Mouse (Mus musculus) intestine, embryonic 14.5 days (tissue): ENCODE measurements around the gene Nhlrc1. TPM values are rescaled to one million over a fixed set of nuclear protein-coding genes. Genes with fewer than 3 reads are reported as not detected.

Experiments
- ATAC-seq: fragments of 200-750 bp; cut with Nextera tagmentation; replicated peaks from 2 replicates; pipeline ENCODE4 v1.8.0; 2017; ENCODE audit warnings: low read depth, moderate number of reproducible peaks, moderate TSS enrichment, moderate library complexity; ENCODE audit not compliant: low FRiP score, low TSS enrichment
- DNase-seq: peaks from one replicate; pipeline ENCODE4 v3.0.0-alpha.2; 2018; ENCODE audit warnings: low spot score
- H3K27ac ChIP-seq: fragments of 300-500 bp; sonication (generic); 2 replicates; pipeline ENCODE4 v1.5.1; 2014; ENCODE audit warnings: low read depth, mild to moderate bottlenecking, control low read depth
- H3K27me3 ChIP-seq: fragments of 300-500 bp; sonication (generic); replicated peaks from 2 replicates; pipeline ENCODE4 v1.6.1; 2014; ENCODE audit warnings: low read length, control low read depth; ENCODE audit not compliant: control insufficient read depth, insufficient read depth
- H3K36me3 ChIP-seq: fragments of 300-500 bp; sonication (generic); 2 replicates; pipeline ENCODE4 v1.6.1; 2014; ENCODE audit warnings: low read length, control low read depth; ENCODE audit not compliant: control insufficient read depth, insufficient read depth
- H3K4me1 ChIP-seq: fragments of 300-500 bp; sonication (generic); replicated peaks from 2 replicates; pipeline ENCODE4 v1.6.1; 2014; ENCODE audit warnings: low read length, control low read depth, mixed read lengths; ENCODE audit not compliant: control insufficient read depth, insufficient read depth
- H3K4me2 ChIP-seq: fragments of 300-500 bp; sonication (generic); 2 replicates; pipeline ENCODE4 v1.6.1; 2014; ENCODE audit warnings: low read length
- H3K4me3 ChIP-seq: fragments of 300-500 bp; sonication (generic); 2 replicates; pipeline ENCODE4 v1.5.1; 2014; ENCODE audit warnings: low read depth, low read length, control low read depth, mixed read lengths
- H3K9ac ChIP-seq: fragments of 300-500 bp; sonication (generic); 2 replicates; pipeline ENCODE4 v1.6.1; 2014; ENCODE audit warnings: mild to moderate bottlenecking, low read length
- H3K9me3 ChIP-seq: fragments of 300-500 bp; sonication (generic); 2 replicates; pipeline ENCODE4 v1.6.1; 2016; ENCODE audit warnings: low read length, control low read depth; ENCODE audit not compliant: control insufficient read depth
- WGBS: fragments of 180-500 bp; shearing (Covaris S2); extraction: QIAGEN DNeasy Blood & Tissue Kit; methylation state at CpG from one replicate; pipeline ENCODE4 v1.1.7; 2014; 5-methylcytosine and 5-hydroxymethylcytosine counted together
- polyA plus RNA-seq: library from polyadenylated mRNA; unstranded; fragments of >200 nt; fragmentation: Nextera tagmentation; extraction: Ambion mirVana; gene quantifications from 2 replicates; pipeline ENCODE4 v1.2.1, GENCODE M21; 2014

Gene Nhlrc1
- polyA plus RNA-seq, 1 experiment from 2014 or later: 2.8 TPM

DNA sequence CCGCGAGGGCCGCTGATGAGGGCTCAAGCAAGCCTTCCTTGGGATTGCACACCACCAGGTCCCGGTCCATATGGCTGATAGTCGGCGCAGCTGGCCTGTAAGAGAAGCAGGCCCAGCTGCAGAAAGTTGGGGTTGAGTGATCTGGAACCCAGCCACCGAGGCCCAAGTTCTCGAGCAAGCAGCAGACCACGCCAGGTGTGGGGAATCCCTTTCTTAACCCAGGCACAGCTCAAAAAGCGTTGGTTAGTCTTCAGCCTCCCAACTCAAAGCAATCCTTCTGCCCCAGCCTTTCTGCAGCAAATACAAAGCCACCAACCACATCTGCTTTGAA is 29.9 kb upstream of the Nhlrc1 start, which contains the start of gene Tpmt:
TSS of gene Tpmt (minus strand) at position 121 of the 331 bp plus-strand sequence.
- WGBS: 20% methylated on average over 10 of the region's 10 CpGs
- DNase-seq (no peak), ATAC-seq (no peak)
- no peaks in the 10 kb centered on the region for H3K27me3 ChIP-seq
- no peak within 1 kb of the TSS; the same call in 1 of the 2 replicates for H3K27ac ChIP-seq
- H3K4me2 ChIP-seq: peak within 1 kb of the TSS; percentile 100
- no peaks in the 10 kb centered on the region for H3K9me3 ChIP-seq
- peak within 1 kb of the TSS; percentile 71 for H3K4me3 ChIP-seq
- H3K36me3 ChIP-seq: peaks cover 7% of the 10 kb centered on the region
- H3K4me1 ChIP-seq: peaks cover 15% of the 10 kb centered on the region
- H3K9ac ChIP-seq: peak within 1 kb of the TSS; percentile 67

DNA sequence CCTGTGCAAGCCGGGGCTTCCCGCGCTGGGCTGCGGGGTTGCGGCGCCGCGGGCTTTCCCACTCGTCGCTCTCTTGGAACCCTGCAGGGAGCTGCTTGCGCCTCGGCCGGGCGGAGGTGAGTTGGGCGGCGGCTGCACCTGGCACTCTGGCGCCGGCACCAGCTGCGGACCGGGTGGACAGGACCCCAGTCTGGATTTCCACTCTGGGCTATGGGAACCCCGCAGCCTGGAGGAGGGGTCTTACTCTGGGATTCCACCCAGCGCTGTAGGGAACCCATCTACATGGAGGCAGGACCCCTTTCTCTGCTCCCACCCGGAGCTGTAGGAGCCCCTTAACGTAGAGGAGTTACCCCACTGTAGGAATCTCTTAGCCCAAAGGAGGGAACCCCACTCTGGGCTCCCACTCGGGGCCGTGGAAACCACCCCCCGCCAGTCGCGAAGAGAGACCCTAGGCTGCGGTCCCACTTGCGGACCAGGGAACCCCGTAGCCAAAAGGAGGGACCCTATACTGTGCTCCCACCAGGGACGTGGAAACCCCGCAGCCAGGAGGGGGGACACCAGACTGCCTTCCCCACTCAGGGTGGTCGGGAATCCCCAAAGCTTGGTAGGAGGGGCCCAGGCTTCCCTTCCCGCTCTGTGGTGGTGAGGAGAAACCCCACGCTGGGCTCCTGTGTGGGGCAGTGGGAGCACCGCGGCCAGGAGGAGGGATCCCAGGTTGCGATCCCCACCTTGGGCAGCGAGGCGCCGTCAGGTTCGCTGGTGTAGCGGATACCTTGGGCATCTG is 29.4 kb upstream of the Nhlrc1 start:
- peak overlapping the region; percentile 100 for H3K4me2 ChIP-seq
- under 1% methylated on average over 45 of the region's 45 CpGs for WGBS
- no peaks in the 10 kb centered on the region for H3K9me3 ChIP-seq
- H3K4me1 ChIP-seq: peaks cover 15% of the 10 kb centered on the region
- peak; percentile 20 for ATAC-seq
- peaks cover 2% of the 10 kb centered on the region for H3K36me3 ChIP-seq
- DNase-seq: peak; percentile 71
- H3K4me3 ChIP-seq: peak overlapping the region; percentile 71
- H3K27ac ChIP-seq: no peak overlapping the region
- H3K9ac ChIP-seq: peak overlapping the region; percentile 67
- no peaks in the 10 kb centered on the region for H3K27me3 ChIP-seq

DNA sequence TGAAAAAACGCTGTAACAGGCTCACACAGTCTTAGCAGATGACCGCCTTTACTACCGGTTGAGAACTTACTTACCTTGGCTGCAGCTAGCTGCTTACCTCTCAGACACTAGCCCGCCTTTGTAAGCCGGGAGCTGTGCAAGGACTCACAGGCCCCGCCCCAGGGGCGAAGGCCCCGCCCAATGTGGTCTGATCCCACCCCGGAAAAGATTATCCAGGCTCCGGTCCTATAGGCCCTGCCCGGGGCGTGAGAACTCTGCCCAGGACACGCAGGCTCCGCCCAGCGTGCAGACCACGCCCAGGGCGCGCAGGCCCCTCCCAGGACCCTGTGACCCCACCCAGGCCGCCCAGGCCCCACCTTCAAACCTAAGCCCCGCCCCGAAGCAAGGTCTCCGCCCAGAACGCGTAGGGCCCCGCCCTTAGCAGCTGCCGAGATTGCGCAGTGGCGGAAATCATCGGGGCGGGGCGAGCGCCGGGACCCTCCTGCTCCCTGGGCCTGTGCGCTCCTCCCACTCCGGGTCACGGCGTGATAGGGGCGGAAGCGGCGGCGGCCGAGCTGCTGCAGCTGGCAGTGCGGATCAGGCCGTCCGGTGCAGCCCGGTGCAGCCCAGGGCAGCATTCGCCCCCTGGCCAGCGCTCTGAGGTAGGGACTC is 28.5 kb upstream of the Nhlrc1 start, which contains the start of gene Kdm1b:
TSS of gene Kdm1b (plus strand) at position 470 of the 651 bp plus-strand sequence.
- DNase-seq (peak; percentile 100), ATAC-seq (peak; percentile 96)
- under 1% methylated on average over 48 of the region's 48 CpGs for WGBS
- H3K4me3 ChIP-seq: peak within 1 kb of the TSS; percentile 71
- H3K4me1 ChIP-seq: peaks cover 15% of the 10 kb centered on the region
- no peaks in the 10 kb centered on the region for H3K36me3 ChIP-seq
- H3K27me3 ChIP-seq: no peaks in the 10 kb centered on the region
- no peaks in the 10 kb centered on the region for H3K9me3 ChIP-seq
- peak within 1 kb of the TSS; percentile 67 for H3K9ac ChIP-seq
- peak within 1 kb of the TSS; percentile 47; the same call in 1 of the 2 replicates for H3K27ac ChIP-seq
- peak within 1 kb of the TSS; percentile 100 for H3K4me2 ChIP-seq

DNA sequence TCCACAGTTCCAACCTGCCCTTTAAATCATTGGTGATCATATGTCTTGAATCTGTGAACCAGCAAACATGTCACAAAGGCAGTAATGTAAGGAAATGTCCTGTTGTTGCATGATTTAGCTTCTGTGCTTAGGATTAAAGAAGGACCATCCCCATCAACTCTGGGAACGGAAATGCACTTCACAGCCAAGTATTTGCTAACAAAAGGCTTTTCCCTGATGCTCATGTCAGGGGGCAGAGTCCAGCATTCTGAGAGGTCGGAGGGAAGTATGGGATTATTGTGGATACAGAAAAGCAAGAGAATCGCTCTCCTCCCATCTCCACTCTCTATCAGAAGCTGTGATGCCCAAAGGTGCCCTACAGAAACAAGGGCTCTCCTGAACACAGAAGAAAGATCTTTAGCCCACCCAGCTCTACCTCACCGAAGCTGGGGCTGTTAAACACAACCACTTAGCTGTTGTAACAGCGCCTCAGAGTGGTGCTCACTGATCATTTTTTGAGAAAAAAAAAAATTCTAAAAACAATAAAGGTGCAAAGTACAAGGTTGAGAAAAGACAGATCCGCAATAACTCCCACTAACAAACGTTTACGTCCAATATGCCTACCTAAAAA is 27.5 kb upstream of the Nhlrc1 start:
- Histone ChIP-seq H3K9ac (peak overlapping the region; percentile 53), H3K36me3 (no peaks in the 10 kb centered on the region), H3K27me3 (no peaks in the 10 kb centered on the region), H3K4me3 (peak overlapping the region; percentile 71), H3K9me3 (no peaks in the 10 kb centered on the region), H3K27ac (no peak overlapping the region), H3K4me2 (peak overlapping the region; percentile 100), H3K4me1 (peaks cover 15% of the 10 kb centered on the region)
- DNase-seq (peak; percentile 58), ATAC-seq (no peak)
- 38% methylated on average over 8 of the region's 8 CpGs for WGBS

DNA sequence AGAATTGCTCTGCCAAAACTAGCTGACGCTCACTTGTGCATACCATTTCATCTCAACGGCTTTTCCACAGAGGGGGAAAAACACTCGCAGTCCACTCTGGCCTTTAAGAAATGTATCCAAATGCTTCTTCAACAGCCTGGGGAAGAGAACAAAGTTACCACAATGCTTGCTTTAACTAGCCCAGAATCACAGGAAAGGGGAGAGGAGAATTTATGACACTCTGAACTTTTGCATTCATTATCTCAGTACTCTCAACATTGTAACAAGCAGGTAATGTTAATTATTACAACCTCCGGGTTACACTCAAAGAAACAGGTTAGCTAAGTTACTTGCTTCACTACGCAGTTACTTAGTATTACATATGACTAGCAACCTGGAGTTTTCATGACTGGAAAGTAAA is 25.4 kb upstream of the Nhlrc1 start:
- no peak for ATAC-seq
- Histone ChIP-seq H3K27ac (no peak overlapping the region), H3K9me3 (no peaks in the 10 kb centered on the region), H3K36me3 (no peaks in the 10 kb centered on the region), H3K4me1 (peaks cover 15% of the 10 kb centered on the region), H3K9ac (no peak overlapping the region), H3K4me3 (no peak overlapping the region), H3K4me2 (no peak overlapping the region), H3K27me3 (no peaks in the 10 kb centered on the region)
- 89% methylated on average over 5 of the region's 5 CpGs for WGBS
- no peak for DNase-seq

DNA sequence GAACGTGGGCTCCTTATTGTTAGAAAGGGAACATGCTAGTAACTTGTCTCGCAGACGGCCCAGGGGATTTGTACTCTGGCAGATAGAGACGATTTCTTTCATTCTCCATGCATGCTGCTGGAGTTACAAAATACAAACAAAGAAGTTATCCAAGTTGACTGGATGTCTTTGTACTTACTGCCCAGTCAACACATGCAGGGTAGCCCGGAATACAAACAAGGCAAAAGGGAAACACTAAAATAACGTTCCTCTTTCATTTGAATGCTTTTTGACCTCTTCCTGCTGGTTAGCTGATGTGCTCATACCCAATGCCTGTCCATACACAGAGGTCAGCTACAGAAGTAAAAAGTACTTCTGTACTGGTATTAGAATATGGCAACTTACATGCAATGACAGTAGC is 23.3 kb upstream of the Nhlrc1 start:
- no peak overlapping the region for H3K27ac ChIP-seq
- ATAC-seq: no peak
- no peak overlapping the region for H3K4me2 ChIP-seq
- no peak for DNase-seq
- no peaks in the 10 kb centered on the region for H3K27me3 ChIP-seq
- no peaks in the 10 kb centered on the region for H3K9me3 ChIP-seq
- no peak overlapping the region for H3K4me3 ChIP-seq
- peaks cover 5% of the 10 kb centered on the region for H3K4me1 ChIP-seq
- no peak overlapping the region for H3K9ac ChIP-seq
- H3K36me3 ChIP-seq: no peaks in the 10 kb centered on the region
- WGBS: 85% methylated on average over 6 of the region's 6 CpGs

DNA sequence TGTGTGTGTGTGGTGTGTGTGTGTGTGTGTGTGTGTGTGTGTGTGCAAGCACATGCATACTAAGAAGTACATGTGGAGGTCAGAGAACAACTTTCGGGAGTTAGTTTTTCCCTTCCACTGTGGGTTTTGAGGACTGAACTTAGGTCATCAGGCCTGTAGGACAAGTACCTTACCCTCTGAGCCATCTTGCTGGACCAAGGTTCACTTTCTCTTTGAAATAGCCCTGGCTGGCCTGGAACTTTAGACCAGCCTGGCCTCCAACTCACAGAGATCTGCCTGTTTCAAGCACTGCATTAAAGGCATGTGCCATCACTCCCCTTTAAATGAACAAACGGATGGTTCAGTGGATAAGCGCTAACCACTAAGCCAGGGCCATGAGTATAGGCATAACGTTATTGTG is 19.0 kb upstream of the Nhlrc1 start:
- H3K27ac ChIP-seq: no peak overlapping the region
- H3K27me3 ChIP-seq: no peaks in the 10 kb centered on the region
- H3K9ac ChIP-seq: no peak overlapping the region
- no peaks in the 10 kb centered on the region for H3K36me3 ChIP-seq
- ATAC-seq (no peak), DNase-seq (no peak)
- H3K4me1 ChIP-seq: no peaks in the 10 kb centered on the region
- 88% methylated on average over 4 of the region's 4 CpGs for WGBS
- H3K9me3 ChIP-seq: no peaks in the 10 kb centered on the region
- H3K4me3 ChIP-seq: no peak overlapping the region
- no peak overlapping the region for H3K4me2 ChIP-seq

DNA sequence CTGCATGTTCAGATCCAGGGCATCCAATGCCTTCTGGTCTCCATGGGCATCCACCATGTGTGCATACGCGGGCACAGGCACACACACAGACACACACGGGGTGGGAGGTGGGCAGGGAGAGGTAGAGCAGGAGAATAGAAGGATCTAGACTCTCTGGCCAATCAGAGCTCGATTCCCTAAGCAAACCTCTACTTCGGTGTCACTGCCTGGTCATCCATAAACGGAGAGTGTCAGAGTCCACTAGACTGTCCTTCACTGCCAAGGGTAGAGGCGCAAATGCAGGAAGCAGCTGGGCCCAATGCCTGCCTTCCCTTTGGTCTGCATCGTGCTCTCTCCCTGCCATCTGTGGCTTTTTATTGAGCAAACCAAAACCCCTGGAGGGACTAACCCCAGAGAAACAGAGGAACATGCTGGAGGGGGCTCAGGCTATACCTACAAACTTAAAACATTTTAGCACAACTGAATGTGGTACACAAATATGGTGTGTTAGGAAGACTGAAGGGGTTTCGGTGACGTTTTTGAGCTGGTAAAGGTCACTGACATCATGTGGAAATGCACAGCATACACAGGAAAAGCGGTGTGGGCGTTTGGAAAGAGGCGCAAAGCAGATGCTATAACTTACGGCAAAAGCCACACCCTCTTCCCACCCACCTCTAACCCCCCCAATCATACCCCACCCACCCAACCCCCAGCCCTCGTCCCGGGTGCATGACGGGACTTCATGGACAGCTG is 15.9 kb upstream of the Nhlrc1 start:
- H3K4me3 ChIP-seq: no peak overlapping the region
- 87% methylated on average over 17 of the region's 17 CpGs for WGBS
- H3K4me2 ChIP-seq: no peak overlapping the region
- H3K36me3 ChIP-seq: no peaks in the 10 kb centered on the region
- no peak overlapping the region for H3K9ac ChIP-seq
- ATAC-seq (no peak), DNase-seq (no peak)
- H3K27ac ChIP-seq: no peak overlapping the region
- no peaks in the 10 kb centered on the region for H3K9me3 ChIP-seq
- no peaks in the 10 kb centered on the region for H3K27me3 ChIP-seq
- H3K4me1 ChIP-seq: no peaks in the 10 kb centered on the region
